Mouse (Mus musculus) mouse embryonic stem cell (cell line): ENCODE measurements around the gene Otud4.
"Not testable (repeated sequence)": the region's sequence is repeated elsewhere in the genome, so short reads cannot be mapped to it uniquely, and the experiment has no call there.

ENCODE experiments used
- in situ Hi-C, 2 experiments: fragments of 300-500 bp; cut with MboI; formaldehyde crosslinking; loops; 1 replicate in 1 of 2; 3 replicates in 1 of 2; pipeline ENCODE4 v1.14.3; 2019 to 2020; ENCODE audit warnings: low sequenced_read_pairs in 2 of 2, low pct_unique_long_range_greater_than_20kb in 1 of 2, mixed read lengths in 1 of 2; ENCODE audit not compliant: unreplicated experiment in 1 of 2

Gene Otud4

GRCm38 (mm10) chr8:79636151-79636550, 3.3 kb upstream of the Otud4 start:
- in situ Hi-C loops = no loop called here

GRCm38 (mm10) chr8:79637237-79637636, 2.2 kb upstream of the Otud4 start:
- in situ Hi-C loops = no loop called here

- in situ Hi-C loops = no loop called here
Measured at GRCm38 (mm10) chr8:79638001-79638706, 1.3 kb upstream of the Otud4 start.

- in situ Hi-C loops = no loop called here
Measured at GRCm38 (mm10) chr8:79638707-79639549, 490 bp upstream of the Otud4 start.

- in situ Hi-C loops = no loop called here
Measured at GRCm38 (mm10) chr8:79641119-79641518, 1.7 kb downstream of the Otud4 start.

GRCm38 (mm10) chr8:79649569-79649968, 10.2 kb downstream of the Otud4 start:
- in situ Hi-C loops = no loop called here

- in situ Hi-C loops = no loop called here
Measured at GRCm38 (mm10) chr8:79650158-79650814, 10.9 kb downstream of the Otud4 start.

GRCm38 (mm10) chr8:79653736-79654135, 14.3 kb downstream of the Otud4 start:
- in situ Hi-C loops = no loop called here

GRCm38 (mm10) chr8:79658715-79659114, 19.3 kb downstream of the Otud4 start:
- in situ Hi-C loops = not testable (repeated sequence)

GRCm38 (mm10) chr8:79676461-79676860, 37.0 kb downstream of the Otud4 start:
- in situ Hi-C loops = no loop called here

- in situ Hi-C loops = no loop called here
Measured at GRCm38 (mm10) chr8:79679005-79679404, 39.6 kb downstream of the Otud4 start.

- in situ Hi-C loops = not testable (repeated sequence)
Measured at GRCm38 (mm10) chr8:79680083-79680482, 40.7 kb downstream of the Otud4 start.

GRCm38 (mm10) chr8:79680555-79680954, 41.1 kb downstream of the Otud4 start:
- in situ Hi-C loops = no loop called here

- in situ Hi-C loops = no loop called here
Measured at GRCm38 (mm10) chr8:79680965-79681364, 41.5 kb downstream of the Otud4 start.

GRCm38 (mm10) chr8:79685927-79686326, 46.5 kb downstream of the Otud4 start:
- in situ Hi-C loops = not testable (repeated sequence)

GRCm38 (mm10) chr8:79692531-79692930, 53.1 kb downstream of the Otud4 start:
- in situ Hi-C loops = loop anchor here in 1 of 2 experiments (10.0 kb wide), 1 partner anchor 1032 kb away; no protein-coding TSS in a partner anchor

- in situ Hi-C loops = loop anchor here in 1 of 2 experiments (10.0 kb wide), 1 partner anchor 1018 kb away; no protein-coding TSS in a partner anchor
Measured at GRCm38 (mm10) chr8:79706687-79707086, 67.3 kb downstream of the Otud4 start.

GRCm38 (mm10) chr8:79711064-79711961, 71.9 kb downstream of the Otud4 start, which contains the start of the genes Abce1 and Anapc10:
Abce1 (minus strand) TSS chr8:79711740.
Anapc10 (plus strand) TSS chr8:79711820.
- in situ Hi-C loops = no loop called here
